Mouse (Mus musculus): ENCODE results near the gene Ski.
A peak's percentile ranks its signal among the peaks of the same experiment; 100 is the strongest.
"Not testable (repeated sequence)": the region's sequence is repeated elsewhere in the genome, so short reads cannot be mapped to it uniquely, and the experiment has no call there.

Gene Ski

DNA sequence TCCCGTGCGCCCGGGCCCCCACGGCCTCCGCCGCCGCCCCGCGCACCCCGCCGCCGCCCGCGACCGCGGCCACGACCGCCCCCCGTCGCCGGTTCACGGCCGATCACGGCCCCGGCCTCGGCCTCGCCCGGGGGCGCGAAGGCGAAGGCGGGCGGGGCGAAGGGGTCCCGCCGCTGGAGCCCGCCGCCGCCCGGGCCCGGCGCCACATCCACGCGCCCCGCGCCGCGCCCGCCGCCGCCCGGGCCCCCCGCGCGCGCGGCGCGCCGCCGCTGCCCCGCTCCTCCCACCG, at the start of gene Ski:
Gene Ski, minus strand, starts transcription at position 41 of the 289 bp plus-strand sequence.
- no peak for DNase-seq

- peak; percentile 75 to 81 for DNase-seq
These were observed 46.0 kb upstream of the Ski start for GRCm38 (mm10) chr4:155268382-155268781.

DNA sequence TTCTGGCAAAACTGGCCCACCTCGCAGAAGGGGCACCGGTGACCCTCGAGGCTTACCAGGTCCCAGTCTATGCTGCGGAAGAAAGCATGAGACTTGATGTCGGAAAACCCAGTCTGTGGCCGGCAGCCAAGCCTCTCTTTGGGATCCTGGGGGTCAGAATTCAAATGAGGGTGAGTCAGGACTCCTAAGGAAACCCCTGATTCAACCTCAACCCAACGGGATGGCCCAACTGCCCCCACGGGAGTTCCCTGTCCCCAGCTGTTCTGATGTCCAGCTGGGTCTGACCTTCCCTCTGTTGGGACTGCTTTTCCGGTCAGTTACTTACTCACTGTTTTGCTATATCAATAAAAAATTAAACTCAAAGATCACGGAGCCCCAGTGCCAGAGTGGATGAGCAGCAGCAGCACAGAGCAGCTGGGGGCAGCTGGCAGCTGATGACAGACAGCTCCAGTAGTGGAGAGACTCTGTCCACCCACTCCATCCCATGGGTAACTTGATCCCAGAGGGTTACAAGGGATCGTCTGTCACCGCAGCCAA, 45.3 kb upstream of the Ski start:
- DNase-seq, result peak in 1 of 2 experiments; percentile 46

DNA sequence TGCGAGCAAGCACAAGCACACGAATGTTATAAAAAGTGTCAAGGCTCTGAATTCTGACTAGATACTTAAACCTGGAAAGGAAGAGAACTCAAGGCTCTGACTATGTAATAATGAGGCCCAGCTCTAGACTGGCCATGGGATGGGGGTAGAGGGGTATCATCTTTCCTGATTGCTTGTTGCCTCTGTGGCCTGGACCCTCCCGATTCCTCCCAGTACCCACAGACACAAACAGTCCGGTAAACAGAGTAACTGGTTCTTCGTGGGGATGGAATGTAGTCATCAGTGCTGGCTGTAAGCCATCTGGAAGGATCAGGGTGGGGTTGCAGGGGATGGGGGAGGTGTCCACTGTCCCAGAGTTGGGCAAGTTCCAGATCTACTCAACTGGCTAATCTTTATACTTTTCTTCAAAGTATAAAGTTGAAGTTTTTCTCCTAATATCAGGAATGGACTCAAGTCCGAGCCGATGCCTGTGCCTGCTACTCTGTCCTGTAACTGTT, 44.7 kb upstream of the Ski start:
- peak in 1 of 2 experiments; percentile 30 for DNase-seq

- DNase-seq, result no peak
These were observed 42.3 kb upstream of the Ski start for GRCm38 (mm10) chr4:155264521-155265321.

- DNase-seq, result no peak
These were observed 29.9 kb upstream of the Ski start for GRCm38 (mm10) chr4:155252253-155252652.

DNA sequence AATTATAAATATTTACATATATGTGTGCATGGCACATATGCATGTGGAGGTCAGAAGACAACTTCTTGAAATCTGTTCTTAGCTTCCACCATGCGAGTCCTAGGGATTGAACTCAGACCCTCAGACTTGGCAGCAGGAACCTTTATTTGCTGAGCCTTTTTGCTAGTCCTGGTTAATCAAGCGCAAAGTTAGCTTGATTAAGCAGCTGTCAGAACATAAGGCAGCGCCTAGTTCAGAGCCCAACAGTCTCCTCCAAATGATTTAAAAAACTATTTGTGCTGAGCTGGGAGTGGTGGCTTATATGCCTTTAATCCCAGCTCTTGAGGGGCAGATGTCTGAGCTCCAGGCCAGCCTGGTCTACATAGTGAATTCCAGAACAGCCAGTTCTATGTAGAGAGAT, 28.8 kb upstream of the Ski start:
- no peak for DNase-seq

DNA sequence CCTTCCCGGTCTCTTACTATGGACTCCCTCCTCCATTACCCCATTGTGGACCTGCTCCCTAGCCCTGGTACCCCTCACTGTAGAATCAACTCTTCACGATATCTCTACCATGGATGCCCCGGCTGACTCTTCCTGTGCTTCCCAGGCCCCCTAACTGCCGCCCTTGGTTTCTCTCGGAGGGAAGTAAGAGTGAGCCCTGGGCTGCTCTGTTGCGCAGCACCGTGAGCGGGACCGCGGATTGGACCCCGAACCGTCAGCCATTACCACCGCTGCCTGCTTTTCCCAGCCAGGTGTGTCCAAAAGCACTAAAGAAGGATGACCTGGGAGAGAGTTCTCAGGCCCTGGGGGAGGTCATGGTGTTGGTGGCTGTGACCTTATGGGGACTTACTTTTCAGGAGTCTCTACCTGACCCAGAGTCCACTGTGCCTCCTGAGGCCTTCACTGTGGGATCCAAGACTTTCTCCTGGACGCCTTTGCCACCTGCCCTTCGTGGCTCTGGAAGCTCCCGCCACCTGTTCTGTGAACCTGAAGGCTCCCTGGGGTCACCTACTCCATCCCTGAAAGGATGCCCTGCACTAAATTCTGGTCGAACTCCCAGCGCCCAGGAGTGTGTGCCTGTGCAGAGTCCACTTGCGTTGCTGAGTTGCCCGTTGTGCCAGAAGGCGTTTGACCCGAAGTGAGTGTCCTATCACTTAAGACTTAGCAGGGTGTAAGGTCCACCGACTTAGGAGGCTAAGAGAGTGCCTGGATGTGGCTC, 28.1 kb upstream of the Ski start:
- DNase-seq, result peak; percentile 65 to 88

DNA sequence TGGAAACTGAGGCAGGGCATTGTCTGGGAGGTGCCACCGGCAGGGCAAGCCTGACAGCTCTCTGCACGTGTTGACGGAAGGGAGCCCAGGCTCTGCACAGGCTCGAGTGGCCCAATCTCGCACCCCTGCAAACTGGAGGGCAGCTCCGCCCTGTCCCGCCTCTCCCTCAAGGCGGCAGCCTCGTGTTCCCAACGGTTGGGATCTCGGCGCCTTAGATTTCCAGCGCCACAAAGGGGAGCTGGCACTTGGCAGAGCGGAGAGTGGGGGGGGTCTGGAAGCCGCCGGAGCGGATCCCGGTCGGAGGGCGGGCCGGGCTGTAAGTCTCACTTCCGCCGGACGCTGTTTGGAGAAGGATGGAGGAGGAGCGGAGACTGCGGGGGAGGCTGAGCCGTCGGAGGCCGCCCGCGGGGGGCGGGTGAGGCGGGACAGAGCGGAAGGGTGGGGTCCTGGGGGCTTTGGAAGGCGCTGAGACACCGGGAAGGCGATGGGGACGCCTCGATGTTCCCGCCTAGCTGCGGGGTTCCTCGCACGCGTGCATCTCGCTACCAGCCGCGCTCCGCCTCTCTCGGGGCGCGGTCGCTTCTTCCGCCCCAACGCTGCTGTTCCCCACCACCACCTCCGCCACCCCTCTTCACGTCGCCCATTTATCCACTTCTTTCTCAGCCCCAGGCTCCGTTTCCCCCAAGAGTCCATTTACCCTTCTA, 27.4 kb upstream of the Ski start, which contains the start of gene Faap20:
Gene Faap20, plus strand, starts transcription at position 155 of the 704 bp plus-strand sequence.
- DNase-seq, result peak; percentile 91 to 96

DNA sequence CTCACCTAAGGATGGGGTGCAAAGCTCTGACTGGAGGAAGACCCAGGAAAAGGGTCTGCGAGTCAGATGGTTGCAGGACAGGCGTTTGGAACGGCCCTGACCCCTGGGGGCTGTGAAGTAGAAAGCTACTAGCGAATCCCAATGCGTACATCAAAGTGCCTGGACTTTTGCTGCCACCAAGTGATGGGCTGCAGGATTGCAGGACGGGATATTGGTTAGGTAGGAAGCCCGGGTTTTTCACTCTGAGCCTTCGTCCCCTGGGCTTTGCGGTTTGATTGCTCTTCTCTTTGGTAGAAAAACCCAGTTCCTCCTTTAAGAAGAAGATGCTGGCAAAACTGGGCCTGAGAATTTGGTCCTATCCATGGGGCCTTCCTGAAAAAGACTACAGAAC, 26.9 kb upstream of the Ski start:
- DNase-seq, result peak; percentile 93 to 98

DNA sequence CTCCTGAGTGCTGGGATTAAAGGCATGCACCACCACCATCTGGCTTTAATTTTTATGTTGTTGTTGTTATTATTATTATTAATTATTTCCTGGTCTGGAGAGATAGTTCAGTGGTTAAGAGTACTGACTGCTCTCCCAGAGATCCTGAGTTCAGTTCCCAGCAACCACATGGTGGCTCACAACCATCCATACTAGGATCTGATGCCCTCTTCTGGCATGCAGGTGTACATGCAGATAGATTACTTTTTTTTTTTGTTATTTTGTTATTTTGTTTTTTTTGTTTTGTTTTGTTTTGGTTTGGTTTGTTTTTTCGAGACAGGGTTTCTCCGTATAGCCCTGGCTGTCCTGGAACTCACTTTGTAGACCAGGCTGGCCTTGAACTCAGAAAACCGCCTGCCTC, 25.7 kb upstream of the Ski start:
- not testable (repeated sequence) for DNase-seq

DNA sequence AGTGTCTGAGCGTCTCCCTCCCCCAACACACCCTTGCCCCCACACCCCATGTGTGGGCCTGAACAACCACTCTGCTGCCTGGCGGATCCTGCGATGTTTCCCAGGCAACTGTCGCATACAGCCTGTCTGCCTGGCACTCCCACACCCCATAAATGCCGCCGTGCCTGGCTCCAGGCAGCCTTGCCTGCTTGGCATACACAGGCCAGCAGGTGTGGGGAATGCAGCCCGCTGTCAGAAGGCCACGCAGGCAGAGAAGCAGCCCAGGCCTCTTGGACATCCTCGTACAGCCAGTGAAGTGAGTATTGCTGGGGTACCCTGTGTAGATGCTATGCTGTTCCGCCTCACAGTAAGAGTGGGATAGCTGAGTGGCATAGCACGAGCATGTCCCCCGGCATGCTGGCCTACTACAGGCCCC, 24.3 kb upstream of the Ski start:
- peak; percentile 31 to 71 for DNase-seq

GRCm38 (mm10) chr4:155245770-155246492, 23.5 kb upstream of the Ski start:
- peak; percentile 74 to 88 for DNase-seq

GRCm38 (mm10) chr4:155243233-155243632, 20.8 kb upstream of the Ski start:
- DNase-seq, result no peak

GRCm38 (mm10) chr4:155242292-155242691, 19.9 kb upstream of the Ski start:
- peak in 1 of 2 experiments; percentile 72 for DNase-seq

DNA sequence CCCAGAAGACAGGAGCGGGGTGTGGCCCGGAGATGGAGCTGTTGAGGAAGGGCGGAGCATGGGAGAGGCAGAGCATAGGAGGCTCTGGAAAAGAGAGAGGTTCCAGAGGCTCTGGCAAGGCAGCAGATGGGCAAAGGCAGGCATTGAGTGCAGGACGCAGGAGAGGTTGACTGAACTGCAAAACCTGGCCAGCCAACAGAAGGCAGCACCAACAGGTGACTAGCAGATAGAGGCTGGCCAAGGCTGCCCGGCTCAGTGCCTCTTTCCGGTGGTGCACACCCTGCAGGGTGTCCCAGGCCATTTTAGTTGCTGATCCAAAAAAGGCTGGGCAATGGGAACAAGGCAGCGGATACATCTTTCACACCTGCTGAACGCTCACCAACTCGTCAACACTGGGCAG, 19.4 kb upstream of the Ski start:
- DNase-seq, result no peak

- no peak for DNase-seq
These were observed 17.1 kb upstream of the Ski start for GRCm38 (mm10) chr4:155239494-155239893.

- DNase-seq, result peak; percentile 77 to 92
These were observed 15.9 kb upstream of the Ski start for GRCm38 (mm10) chr4:155238276-155238675.

DNA sequence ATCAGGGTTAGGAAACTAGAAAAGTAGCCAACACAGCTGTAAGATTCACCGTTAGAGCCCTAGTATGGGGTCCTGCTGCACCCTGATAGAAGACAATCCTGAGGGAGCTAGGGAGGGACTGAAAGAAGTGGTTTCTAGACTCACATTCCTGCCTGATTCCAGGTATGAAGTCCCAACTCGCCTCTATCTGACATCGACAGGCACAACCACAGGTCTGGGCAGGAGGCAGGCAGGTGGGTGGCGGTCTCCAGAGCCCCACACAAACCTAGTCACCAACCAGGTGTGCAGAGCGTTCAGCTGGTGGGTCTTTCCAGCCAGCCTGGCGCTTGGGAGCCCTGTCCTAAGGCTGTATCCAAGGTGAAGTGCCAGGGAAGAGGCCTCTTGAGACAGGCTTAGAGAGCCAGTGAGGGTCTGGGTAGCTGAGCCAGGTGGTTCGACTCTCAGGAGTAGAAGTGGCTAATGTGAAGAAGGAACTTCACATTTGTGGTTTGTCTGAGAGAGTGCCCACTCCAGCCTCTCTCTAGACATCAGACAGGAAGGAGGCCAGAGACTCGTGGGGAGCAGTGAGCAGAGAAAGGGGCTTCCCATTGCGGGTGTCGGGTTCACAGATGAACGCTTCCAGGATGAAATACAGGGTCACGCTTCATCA, 14.5 kb upstream of the Ski start:
- no peak for DNase-seq

- peak; percentile 96 for DNase-seq
These were observed 13.1 kb upstream of the Ski start for GRCm38 (mm10) chr4:155235311-155236119.
